Mouse (Mus musculus) adipocyte (in vitro differentiated cells): ENCODE data around the gene Rab22a.

Experiments used
- DNase-seq: peaks from one replicate; pipeline ENCODE4 v3.0.0-alpha.2; 2016; ENCODE audit warnings: low spot score

The Rab22a gene

GRCm38 (mm10) chr2:173722251-173722857, 62.8 kb downstream of the Rab22a start:
- DNase-seq = no peak

- DNase-seq = no peak
Measured at GRCm38 (mm10) chr2:173724382-173724781, 64.8 kb downstream of the Rab22a start.

- no peak for DNase-seq
Measured at GRCm38 (mm10) chr2:173724940-173725807, 65.6 kb downstream of the Rab22a start.

GRCm38 (mm10) chr2:173725819-173726218, 66.3 kb downstream of the Rab22a start:
- DNase-seq = no peak

GRCm38 (mm10) chr2:173730444-173730966, 70.9 kb downstream of the Rab22a start:
- no peak for DNase-seq

- no peak for DNase-seq
Measured at GRCm38 (mm10) chr2:173734426-173734825, 74.9 kb downstream of the Rab22a start.

- DNase-seq = peak; percentile 99
Measured at GRCm38 (mm10) chr2:173737222-173737989, 77.8 kb downstream of the Rab22a start, which contains the start of gene Vapb. Gene Vapb (plus strand): TSS chr2:173737511.

GRCm38 (mm10) chr2:173738232-173738631, 78.7 kb downstream of the Rab22a start:
- DNase-seq = no peak

GRCm38 (mm10) chr2:173739107-173739506, 79.5 kb downstream of the Rab22a start:
- no peak for DNase-seq

- DNase-seq = peak; percentile 42
Measured at GRCm38 (mm10) chr2:173742090-173742489, 82.5 kb downstream of the Rab22a start.

GRCm38 (mm10) chr2:173742744-173743143, 83.2 kb downstream of the Rab22a start:
- DNase-seq = no peak

- DNase-seq = no peak
Measured at GRCm38 (mm10) chr2:173744070-173744815, 84.7 kb downstream of the Rab22a start.

- DNase-seq = no peak
Measured at GRCm38 (mm10) chr2:173748961-173749659, 89.5 kb downstream of the Rab22a start.

GRCm38 (mm10) chr2:173755433-173756144, 96.0 kb downstream of the Rab22a start:
- DNase-seq = no peak
